Mouse (Mus musculus) mesoderm, embryonic 11.5 days (tissue): ENCODE measurements at regions not wholly inside any gene's neighbourhood (a gene's known extent, or its start where the extent isn't known, plus 50 kb on each side); places are given as distances from the start of the nearest gene placed in this dataset.

ENCODE experiments used
- DNase-seq: peaks from one replicate; pipeline ENCODE4 v3.0.0-alpha.2; 2012; ENCODE audit warnings: low read depth, low spot score

DNA sequence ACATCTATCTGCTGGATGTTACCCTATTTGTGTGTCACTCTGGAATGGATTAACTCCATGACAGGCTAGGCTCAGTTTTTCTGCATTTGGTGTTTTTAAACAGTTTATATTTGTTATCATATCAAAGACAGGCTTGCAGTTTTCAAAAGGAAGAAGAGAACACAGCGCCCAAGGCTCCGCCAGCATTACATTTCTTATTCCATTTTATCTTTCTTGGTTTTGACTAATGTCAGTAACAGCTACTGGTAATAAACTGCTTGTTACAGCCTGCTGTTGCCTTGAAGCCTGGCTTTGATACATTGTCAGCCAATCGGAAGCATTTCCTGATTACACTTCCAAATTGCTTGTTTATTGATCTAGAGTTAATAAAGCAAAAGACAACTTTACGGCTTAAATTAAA lies 219.4 kb upstream of the Mdfic start:
- DNase-seq: no peak

DNA sequence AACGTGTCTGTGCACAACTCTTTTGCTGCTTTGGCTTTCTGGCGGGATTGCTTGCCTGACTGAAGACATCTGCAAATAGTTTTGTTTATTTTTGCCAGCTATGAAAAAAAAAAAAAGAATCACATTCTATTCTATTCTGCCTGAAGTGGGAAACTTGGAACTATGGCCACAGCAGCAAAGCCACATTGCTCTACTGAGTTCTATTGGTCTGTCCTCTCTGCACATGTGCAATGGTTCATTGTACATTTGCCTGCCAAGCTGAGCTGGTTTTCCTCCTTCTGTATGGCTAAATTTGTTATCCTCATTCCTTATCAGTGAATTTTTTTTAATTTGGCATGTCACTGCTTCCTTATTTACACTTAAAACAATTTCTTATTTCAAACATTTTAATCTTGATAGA lies 211.1 kb upstream of the Mdfic start:
- no peak for DNase-seq

DNA sequence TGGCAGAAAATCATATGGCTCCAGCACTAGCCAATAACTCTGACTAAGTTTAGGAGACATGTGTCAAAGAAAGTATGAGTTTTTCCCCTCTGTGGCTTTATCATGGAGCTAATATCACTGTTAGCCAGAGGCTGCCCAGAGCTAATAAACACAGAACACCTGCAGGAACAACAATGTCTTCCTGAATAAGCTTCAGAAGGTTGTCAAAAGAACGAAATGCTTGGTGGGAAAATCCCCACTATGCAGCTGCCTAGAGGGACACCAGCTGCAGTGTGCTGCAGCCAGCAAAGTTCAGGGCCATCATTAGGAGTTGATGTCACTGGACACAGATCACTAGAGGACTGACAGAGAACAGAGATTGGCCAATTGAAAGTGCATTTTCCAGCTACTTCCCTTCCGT lies 183.2 kb upstream of the Mdfic start:
- DNase-seq: no peak

DNA sequence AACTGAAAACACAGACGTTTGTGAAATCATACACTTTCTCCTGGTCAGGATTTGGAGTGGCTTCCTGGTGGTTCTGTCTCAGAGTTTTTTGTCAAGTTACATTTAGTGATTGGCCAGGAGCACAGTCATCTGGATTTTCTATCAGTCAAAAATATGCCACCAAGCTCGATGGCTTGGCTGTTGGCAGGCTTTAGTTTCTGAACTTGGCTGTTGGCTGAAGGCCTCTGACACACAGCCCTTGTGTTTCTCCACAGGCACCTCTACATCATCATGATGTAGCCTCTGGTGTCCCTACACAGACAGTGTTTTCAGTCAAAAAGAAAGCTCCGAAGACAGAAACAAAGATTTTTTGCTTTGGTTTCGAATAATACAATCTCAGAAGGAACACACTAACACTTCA lies 178.5 kb upstream of the Mdfic start:
- no peak for DNase-seq

DNA sequence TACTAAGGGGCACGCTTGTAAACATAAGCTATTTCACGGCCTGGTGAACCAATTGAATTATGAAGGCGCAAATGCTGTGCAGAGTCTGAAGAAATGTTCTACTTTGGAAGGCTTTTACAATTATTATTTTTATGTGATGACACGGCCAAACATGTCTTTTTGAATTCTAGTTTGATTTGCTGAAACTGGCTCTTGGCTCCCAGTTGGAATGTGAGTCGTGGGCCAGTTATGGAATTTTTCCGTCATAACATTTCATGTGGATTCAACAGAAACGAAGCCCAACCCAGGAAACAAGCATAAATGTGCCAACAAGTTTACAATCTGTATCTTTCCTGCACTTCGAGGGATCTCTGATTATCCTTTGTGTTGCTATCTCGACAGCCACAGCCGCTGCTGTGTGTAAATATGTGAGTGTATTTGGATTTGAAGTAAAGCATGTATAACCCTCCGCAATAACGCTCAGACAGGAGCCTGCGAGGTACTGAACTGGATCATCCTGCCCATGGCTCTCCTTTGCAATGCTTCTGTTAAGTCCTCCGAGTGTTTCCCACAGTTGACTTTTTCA lies 176.9 kb upstream of the Mdfic start:
- DNase-seq: no peak

DNA sequence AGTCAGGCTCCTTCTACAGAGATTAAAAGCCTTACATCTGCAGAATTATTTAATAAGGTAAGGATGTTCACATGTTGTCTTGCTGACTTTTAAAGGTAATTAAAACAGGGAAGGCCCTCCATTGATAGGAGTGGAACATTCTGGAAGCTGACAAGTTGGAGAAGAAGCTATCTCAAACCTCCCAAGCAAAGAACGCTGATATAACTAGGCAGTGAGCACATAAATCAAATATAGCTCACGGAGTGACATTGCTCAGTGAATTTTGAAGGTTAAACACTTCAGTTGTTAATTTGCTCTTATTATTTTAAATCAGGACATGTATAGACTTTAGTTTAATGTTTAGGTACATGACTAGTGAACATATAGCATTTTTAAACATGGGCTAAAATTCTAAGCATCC lies 171.6 kb upstream of the Mdfic start:
- no peak for DNase-seq

DNA sequence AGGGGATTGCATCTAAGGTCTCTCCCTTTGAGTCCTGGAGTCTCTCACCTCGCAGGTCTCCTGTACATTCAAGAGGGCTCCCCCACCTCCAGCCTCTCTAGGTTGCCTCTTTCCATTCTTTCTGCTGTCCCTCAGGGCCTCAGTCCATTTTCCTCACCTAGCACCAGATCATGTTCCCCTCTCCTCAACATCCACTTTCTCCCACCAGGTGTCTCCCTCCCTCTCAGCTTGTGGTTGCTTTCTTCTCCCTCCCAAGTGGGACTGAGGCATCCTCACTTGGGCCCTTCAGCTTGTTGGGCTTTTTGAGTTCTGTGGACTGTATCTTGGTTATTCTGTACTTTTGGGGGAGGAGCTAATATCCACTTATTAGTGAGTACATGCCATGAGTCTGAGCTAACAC lies 127.7 kb upstream of the Mdfic start:
- DNase-seq: no peak

DNA sequence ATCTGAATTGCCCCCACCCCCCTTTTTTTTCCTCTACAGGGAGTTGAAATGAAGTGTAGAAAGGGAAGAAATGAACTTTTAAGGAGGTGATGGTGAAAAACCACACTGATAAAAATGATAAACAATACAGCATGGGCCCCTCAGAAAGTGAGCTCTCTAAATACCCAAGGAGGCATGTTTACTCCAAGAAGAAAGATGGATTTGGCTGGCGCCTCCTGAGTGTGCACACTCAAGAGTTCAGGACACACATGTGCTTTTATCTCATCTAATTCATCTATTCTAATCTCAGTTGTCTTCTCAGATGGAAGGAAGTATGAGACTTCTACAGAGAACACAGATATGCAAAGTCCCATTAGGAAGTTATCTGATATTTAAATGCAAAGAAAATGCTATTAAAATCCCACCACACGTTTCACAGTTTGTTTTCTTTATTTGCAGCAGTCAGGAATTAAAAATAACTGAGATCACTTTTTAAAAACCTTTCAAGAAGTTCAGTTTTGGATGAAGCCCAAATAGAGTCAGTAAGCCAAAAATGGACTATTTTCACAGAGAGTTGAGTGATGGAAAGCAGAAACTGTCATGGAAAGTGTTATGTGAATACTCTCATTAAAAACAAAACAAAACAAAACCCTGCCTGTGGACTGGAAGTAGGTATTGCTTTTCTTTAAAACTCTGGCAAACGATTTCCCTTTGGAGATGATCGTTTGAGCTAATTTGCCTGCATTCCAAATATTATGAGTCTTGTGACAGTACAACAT lies 123.1 kb upstream of the Mdfic start:
- DNase-seq: no peak

DNA sequence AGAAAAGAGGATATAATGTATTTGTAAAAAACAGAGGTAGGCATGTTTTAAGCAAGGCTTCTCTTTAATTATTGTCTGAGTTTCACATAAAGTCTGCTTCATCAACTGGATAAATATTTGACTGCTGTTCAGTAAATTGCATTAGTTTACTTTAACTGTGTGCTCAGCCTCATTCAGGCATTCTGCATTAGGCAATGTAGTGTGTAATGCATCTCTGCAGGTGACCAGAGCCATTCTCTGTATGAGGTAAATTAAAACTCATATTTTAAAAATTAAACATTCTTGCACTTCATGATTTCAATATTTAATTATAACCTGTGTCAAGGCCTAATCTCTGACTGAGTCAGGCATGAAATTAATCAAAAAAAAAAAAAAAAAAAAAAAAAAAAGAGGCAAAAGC lies 110.3 kb upstream of the Mdfic start:
- no peak for DNase-seq

DNA sequence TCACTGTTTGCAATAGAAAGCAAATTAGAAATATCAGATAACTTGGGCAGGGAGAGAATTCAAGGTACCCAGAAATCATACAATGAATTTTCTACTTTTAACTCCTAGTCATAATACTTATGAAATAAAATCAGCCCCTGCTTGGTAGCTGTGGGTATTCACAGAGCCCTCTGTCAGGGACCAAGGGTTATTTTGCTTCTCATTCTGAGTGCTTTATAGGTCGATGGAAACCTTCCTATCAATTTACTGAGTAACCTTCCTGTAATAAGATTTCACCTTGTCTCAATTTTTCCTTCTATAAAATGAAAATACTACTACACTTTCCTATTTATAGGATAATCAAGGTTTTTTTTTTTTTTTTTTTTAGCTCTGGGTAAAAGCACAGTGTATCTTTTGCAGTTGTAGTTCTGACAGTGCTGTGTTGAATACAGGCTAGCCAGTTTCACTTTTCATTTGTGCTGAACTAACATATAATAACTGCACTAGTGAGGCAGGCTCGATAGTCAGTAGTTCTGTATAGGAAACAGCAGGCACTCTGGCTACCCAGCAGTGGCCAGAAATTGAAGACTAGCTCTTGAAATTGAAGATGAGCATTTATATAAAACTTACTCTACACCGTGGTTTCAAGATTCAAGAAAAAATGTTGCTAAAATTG lies 94.4 kb upstream of the Mdfic start:
- DNase-seq: no peak

DNA sequence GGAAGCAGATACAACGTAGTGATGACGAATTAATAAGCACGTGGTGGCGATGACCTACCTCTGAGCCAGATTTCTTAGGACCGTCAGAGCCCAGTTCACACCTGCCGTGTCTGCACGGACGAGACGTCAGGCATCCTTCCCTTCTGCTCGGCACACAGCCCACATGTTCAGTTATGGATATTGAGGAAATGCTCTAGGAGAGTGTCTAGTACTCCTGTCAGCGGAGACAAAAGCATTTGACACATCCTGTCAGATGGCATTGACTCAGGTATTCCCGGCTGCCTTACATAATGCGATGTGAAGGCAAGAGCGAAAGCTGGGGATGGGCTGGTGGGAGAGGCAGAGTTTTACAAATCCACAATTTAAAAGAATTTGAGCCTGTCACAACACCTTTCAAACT lies 81.9 kb upstream of the Mdfic start:
- DNase-seq: no peak

DNA sequence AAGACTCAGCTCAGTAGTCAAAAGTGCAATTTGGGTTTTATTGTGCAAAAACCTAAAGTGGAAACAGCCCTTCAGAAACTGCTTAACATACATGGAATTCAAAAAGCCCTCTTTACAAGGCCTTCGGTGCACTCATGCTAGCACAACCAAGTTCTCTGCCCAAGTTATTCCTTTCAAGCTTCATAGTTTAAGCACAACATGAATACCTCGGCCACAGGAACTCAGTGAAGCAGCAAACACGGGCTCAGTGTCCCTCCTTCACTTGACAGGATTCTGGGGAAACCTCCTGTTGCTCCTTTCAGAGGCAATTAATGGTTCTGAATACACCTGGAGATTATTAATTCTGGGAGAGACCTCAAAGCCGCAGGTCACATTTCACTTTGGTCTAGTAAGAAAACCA lies 81.1 kb upstream of the Mdfic start:
- DNase-seq: peak; percentile 24

DNA sequence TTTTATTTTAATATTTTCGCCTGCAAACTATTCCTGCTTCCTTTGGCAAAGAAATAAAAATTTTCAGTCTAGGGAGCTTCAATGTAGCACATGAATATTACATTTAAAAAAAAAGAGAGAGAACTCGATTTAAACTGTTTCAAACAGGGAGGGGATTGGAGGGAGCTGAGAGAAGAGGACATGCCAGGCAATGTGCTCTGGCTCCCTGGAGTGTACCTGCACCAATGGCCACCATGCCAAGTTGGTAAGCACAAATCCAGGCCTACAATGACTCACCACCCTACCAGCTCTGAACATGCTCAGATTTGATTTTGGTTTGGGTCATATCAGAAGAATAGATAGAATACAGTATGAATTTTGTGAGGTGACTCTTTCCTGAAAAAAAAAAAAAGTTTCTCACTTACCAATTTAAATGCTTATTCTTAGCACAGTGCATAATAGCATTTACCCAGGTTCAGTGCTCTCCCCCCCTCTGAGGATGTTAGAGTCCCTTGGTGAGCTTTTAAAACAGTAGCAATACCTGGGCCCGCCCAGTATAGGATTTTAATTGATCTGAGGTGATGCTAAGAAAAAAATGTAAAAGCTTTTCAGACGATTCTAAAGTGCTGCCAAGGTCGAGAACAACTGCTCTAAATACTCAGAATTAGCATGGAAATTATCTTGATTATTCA lies 80.5 kb upstream of the Mdfic start:
- DNase-seq: no peak

DNA sequence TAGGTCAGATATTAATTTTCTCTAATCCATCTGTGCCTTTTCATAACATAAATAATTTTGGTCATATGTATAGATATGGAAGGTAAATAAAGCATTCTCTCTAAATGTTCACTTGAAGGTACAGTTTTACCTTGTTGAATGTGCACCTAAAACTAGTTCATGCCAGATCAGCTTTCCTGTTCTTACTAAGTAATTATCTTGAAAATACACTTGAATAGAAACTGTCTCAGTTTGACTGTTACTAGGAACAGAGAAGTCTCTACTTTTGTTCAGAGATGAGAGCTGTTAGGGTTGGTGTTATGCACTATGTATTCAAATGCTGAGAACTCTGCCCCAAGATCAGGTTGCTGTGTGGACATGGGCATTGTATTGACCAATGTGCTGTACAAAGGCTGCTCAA lies 76.2 kb upstream of the Mdfic start:
- no peak for DNase-seq

DNA sequence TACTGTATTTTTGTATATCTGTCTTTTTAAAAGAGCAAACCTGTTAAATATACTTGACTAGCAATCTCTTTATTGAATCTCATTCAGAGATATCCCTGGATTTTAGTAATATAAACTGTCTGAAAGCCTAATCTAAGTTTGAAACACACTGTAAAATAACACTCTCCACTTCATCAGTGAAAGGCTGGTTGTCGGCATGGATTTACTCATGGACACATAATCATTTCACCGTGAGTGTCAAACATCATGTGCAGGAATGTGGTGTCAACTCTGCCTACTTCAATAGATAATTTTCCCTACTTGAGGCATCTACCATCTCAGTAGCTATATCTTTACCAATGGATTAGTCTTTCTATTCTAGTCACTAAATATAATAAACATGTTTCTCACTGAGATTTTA lies 73.0 kb upstream of the Mdfic start:
- DNase-seq: no peak
